Mouse (Mus musculus) frontal cortex, postnatal 36 days (tissue): ENCODE measurements around the gene Rmi2.
"Not testable (repeated sequence)": the region's sequence is repeated elsewhere in the genome, so short reads cannot be mapped to it uniquely, and the experiment has no call there.

Source experiments
- DNase-seq, 2 experiments: peaks; one replicate each; pipeline ENCODE4 v3.0.0; 2022; ENCODE audit warnings: low spot score in 2 of 2

Rmi2 gene

GRCm38 (mm10) chr16:10827269-10827668, 7.6 kb upstream of the Rmi2 start:
- DNase-seq: no peak

- no peak for DNase-seq
These were observed 6.9 kb upstream of the Rmi2 start for GRCm38 (mm10) chr16:10827766-10828460.

DNA sequence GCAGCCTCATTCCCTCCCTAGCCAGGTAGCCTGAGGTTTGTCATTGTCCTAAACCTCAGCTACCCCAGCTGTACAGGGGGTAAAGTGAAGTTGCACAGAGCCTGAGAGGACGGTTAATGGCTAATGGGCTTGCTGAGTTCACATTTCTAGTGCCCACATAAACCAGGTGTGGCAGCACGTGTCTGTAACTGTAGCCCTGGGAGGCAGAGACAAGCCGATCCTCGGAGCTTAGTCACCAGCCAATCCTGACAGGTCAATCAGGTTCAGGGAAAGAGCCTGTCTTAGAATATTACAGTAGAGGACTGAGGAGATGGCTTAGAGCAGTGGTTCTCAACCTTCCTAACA, 6.4 kb upstream of the Rmi2 start:
- no peak for DNase-seq

DNA sequence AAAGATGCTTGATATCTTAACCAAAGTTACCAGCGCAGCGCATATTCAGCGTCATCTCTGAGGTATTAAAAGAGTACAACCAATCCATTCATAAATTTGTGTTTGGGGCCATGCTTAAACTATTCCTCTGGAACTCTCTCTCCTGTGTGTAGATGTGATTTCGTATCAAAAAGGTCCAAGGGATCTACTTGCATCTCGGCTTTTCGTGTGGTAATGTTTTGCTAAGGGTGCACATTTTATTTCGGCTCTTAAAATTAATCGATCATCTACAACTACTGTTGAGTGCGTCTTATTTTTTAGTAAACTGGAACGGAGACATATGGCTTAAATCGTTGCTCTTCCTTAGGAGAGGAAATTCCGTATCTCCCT, 333 bp upstream of the Rmi2 start:
- DNase-seq: no peak

DNA sequence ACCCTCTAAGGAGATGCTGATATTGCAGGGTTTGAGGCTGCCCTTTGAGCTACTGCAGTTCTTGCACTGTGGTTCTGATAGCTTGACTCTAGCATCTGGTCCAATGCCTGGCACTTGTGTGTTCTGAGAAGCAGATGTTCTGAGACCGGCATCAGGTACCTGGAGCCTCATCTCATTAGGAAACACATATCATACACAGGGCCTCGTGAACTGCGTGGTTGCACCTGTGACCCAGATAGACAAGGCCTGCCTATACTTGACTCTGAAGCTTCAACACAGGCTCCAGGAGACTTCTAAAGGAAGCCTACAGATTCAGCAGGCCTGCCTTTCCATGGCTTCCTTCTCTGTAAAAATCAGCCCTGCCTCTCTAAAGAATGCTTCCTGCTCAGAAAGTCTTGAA, 1.5 kb downstream of the Rmi2 start:
- DNase-seq: no peak

DNA sequence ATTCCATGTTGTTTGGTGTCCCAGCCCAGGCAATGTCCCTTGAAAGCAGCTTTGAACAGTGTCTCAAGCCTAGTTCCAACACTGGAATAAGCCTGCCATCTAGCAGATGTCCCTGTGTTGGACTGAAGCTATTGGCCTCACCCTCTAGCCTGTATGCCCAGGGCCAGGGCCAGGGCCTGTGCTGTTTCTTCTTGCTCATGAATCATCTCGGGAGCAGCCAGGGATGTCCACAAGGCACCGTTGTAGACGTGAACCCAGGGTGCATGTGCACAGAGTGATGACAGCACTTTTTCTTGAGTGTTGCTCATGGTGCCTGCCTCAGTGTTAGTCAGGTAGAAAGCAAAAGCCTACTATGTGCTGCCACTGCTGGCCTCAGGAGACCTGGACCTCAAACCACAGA, 2.4 kb downstream of the Rmi2 start:
- no peak for DNase-seq

- no peak for DNase-seq
These were observed 3.0 kb downstream of the Rmi2 start for GRCm38 (mm10) chr16:10837903-10838302.

- DNase-seq: no peak
These were observed 3.8 kb downstream of the Rmi2 start for GRCm38 (mm10) chr16:10838487-10839245.

- DNase-seq: no peak
These were observed 5.2 kb downstream of the Rmi2 start for GRCm38 (mm10) chr16:10840018-10840417.

- DNase-seq: no peak
These were observed 7.5 kb downstream of the Rmi2 start for GRCm38 (mm10) chr16:10842282-10842855.

- no peak for DNase-seq
These were observed 8.8 kb downstream of the Rmi2 start for GRCm38 (mm10) chr16:10843486-10844318.

DNA sequence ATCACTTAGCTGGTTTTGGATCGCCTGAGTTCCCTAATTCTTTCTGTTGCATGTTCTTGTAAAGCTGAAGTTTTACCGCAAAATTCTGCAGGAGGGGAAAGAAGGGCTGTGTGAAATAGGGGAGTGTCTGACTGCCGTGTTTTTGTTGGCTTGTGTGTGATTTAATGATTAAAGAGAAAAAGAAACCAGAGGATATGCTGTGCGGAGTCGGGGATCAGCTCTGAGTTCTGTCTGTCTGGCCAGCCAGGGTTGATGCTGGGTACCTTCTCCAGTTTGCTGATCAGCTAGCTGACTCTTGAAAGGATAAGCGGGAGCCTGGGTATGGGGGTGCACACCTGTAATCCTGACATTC, 9.4 kb downstream of the Rmi2 start:
- DNase-seq: no peak

GRCm38 (mm10) chr16:10845952-10846351, 11.1 kb downstream of the Rmi2 start:
- DNase-seq: no peak

DNA sequence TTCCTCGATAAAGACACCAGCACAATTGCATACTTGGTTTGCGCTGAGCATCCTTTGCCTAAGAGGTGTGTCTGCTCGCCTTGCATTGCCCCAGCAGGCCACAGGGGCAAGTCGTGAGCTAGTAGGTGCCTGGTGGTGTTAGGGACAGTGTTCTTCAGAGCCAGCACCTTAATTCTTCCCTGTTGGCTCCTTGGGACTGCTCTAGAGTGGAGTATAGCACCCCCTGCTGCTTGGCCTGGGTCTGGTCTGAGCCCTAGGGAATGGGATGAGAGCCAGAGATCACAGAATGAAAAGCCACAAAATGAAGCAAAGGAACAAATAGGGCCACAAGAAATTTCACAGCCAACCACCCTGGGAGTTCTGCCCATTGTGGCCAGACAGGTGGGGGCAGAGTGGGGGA, 11.6 kb downstream of the Rmi2 start:
- DNase-seq: peak; percentile 48 to 62

DNA sequence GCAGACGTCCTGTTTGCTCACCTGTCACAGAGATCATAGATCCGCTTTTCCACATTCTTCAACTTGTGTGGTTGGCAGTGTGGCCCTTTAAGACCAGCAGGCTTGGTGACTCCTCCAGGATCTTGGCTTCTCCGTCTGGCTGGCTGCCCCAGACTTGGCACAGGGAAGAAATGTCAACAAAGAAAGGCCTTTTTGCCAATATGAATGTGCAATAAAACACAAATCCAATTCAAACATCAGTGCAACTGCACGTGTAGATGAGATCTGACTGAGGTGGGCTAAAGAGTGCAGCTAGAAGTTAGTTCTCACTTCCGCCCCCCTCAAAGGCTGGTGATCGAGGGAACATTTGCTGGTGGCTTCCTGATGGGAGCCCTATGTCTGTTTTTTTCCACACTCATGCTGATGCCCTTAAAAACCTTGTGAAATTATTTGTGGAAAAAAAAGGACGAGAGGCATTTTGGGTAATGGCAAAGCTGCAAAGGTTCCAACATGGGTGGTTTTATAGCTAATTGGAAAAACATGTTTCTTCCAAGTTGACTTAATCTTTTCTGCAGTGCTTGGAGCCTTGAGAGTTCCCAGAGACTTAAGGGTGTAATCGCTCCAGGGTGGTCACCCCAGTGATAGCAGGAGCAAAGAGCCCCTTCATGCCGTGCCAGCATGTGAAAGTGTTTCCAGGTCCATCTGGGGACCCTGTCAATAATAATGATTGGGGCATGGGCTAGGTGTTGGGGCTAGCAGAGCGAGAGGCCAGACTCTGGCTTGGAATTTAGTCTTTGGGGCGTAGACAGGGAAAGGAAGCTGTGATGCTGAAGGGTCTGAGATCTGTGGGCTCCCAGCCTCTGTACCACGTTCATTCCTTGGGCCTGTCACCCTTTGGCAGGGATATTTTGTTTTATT, 15.4 kb downstream of the Rmi2 start:
- DNase-seq: peak; percentile 34 to 53

DNA sequence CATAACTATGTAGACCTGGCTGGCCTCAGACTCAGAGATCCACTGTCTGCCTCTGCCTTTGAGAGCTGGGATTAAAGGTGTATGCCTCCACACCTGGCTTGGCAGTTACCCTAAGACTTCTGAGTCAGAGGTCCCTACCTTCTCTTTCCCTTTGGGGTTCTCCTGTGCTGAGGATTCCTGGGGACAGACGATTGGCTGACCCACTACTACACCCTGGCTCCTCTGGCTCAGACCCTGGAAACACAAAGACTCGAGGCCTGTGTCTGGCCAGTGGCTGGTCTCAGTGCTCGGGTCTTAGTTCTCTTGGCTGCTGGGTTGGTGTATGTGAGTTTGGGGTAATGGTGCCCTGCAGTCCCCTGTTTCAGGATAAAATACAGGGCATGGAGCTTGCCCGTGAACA, 16.0 kb downstream of the Rmi2 start:
- DNase-seq: no peak

- DNase-seq: not testable (repeated sequence)
These were observed 17.4 kb downstream of the Rmi2 start for GRCm38 (mm10) chr16:10852216-10852615.

GRCm38 (mm10) chr16:10859726-10860245, 24.9 kb downstream of the Rmi2 start:
- no peak for DNase-seq

GRCm38 (mm10) chr16:10861408-10861807, 26.5 kb downstream of the Rmi2 start:
- DNase-seq: no peak

GRCm38 (mm10) chr16:10864833-10865591, 30.2 kb downstream of the Rmi2 start:
- DNase-seq: no peak
